Mouse (Mus musculus) G1E (cell line): Measurements from ENCODE around the gene Ttll9.
A peak's percentile ranks its signal among the peaks of the same experiment; 100 is the strongest.

ENCODE experiments used
- CTCF ChIP-seq: IDR thresholded peaks from 2 replicates; pipeline ENCODE4 v1.5.1; 2012; ENCODE audit warnings: low read depth, low read length, inconsistent platforms, mixed read lengths
- GATA1 ChIP-seq: IDR thresholded peaks from 2 replicates; pipeline ENCODE4 v1.6.1; 2012; ENCODE audit warnings: borderline replicate concordance, low read length, inconsistent platforms, mixed read lengths
- GATA2 ChIP-seq: IDR thresholded peaks from 2 replicates; pipeline ENCODE4 v1.6.1; 2012; ENCODE audit warnings: low read depth, low read length, inconsistent platforms, borderline replicate concordance
- POLR2AphosphoS5 ChIP-seq: IDR thresholded peaks from 2 replicates; pipeline ENCODE4 v1.6.1; 2012; ENCODE audit warnings: low read depth, low read length, inconsistent platforms; ENCODE audit not compliant: insufficient replicate concordance
- TAL1 ChIP-seq: conservative IDR thresholded peaks from 2 replicates; pipeline ENCODE4 v1.6.1; 2012; ENCODE audit warnings: low read depth, low read length, inconsistent platforms, mixed read lengths

- peak; percentile 94 for TF ChIP-seq CTCF
- TF ChIP-seq GATA1: no peak
- TF ChIP-seq TAL1: no peak
- TF ChIP-seq POLR2AphosphoS5: no peak
- TF ChIP-seq GATA2: no peak
Measured at GRCm38 (mm10) chr2:152939846-152940245, 22.4 kb upstream of the Ttll9 start.
